Mouse (Mus musculus): ENCODE measurements around the gene Ugp2. TPM values are rescaled to one million over a fixed set of nuclear protein-coding genes. Genes with fewer than 3 reads are reported as not detected.
A peak's percentile ranks its signal among the peaks of the same experiment; 100 is the strongest.

Ugp2 gene
- 3.7 TPM in 2 replicates for polyA plus RNA-seq (2012; rRNA removed)

DNA sequence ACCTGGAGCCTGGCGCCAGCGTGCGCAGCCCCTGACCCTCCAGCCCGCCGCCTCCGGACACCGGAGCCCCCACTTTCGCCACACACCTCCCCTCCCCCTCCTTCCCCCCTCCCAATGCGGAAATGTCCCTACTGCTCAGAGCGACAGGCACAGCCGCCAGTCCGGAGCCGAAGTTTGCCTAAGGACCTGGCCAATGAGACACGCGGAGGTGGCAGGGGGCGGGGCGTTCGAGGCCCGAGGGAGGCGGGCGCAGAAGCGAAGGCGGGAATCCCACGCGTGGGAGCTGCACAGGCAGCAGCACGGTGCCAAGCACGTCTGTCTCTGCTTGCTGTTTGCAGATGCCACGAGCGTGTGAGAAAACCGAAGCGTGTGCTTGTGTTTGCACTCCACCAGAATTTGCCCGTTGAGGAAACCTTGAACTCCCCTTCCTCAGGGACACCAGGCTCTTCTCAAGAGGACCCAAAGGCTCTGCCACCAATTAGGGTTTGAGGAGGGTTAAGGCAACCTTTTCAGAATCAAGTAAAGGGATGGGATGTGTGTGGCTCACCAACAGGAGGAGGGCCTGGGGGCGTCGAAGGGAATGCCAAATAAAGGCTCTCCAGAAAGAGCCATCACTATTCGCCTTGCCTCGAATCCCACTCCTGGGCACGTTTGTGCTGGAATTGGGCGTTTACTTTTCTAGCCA, at the start of gene Ugp2:
Gene Ugp2, minus strand, starts transcription at position 80 of the 685 bp plus-strand sequence.
- Histone ChIP-seq H3K4me3 (ENCODE audit: control insufficient read depth, insufficient read depth, low read length) (peak within 1 kb of the TSS; percentile 83), H3K27me3 (ENCODE audit: control insufficient read depth, insufficient read depth, low read length) (no peaks in the 10 kb centered on the region), H3K36me3 (ENCODE audit: control insufficient read depth, insufficient read depth, low read length) (no peaks in the 10 kb centered on the region), H3K4me1 (replicated peaks; ENCODE audit: control insufficient read depth, insufficient read depth, low read length) (peaks cover 3% of the 10 kb centered on the region; the same call in 1 of the 2 replicates), H3K27ac (ENCODE audit: control insufficient read depth, insufficient read depth, low read length) (no peak within 1 kb of the TSS)
- WGBS = 10% methylated on average over 38 of the region's 38 CpGs
- DNase-seq = peak; percentile 99
- 0 out of 2 replicates have a peak, but pooled peaks have one; percentile 37 for TF ChIP-seq CTCF (IDR thresholded peaks at IDR 0.05; ENCODE audit: borderline replicate concordance, control insufficient read depth, extremely low read depth, insufficient read depth, low read length, poor library complexity)
- TF ChIP-seq POLR2A (IDR thresholded peaks at IDR 0.05; ENCODE audit: control insufficient read depth, extremely low read depth, insufficient read depth, low read length, poor library complexity) = peak; percentile 61

DNA sequence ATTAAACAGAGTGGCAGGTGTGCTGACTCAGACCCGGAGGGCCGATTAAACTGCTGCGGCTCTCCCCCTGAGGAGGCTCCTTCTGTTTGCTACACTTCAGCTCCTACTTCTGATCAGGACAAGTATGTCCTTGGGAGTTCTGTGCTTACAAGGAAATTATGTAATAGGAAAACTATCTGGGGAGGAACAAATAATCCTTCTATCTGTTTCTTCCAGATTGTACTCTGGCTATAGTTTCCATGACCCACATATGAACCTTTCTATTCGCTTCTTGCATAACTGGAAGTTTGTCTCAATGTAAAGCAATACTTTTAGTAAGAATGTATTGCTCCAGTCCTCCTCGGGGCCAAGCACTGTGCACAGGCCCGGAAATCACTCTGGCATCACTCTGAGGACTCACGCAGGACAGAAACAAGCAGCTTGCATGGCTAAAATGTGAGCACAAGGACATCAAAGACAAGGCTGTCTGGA, 43.9 kb upstream of the Ugp2 start:
- H3K4me1 ChIP-seq (replicated peaks; ENCODE audit: control insufficient read depth, insufficient read depth, low read length) = peaks cover 2% of the 10 kb centered on the region; the same call in 1 of the 2 replicates
- no peaks in the 10 kb centered on the region for H3K36me3 ChIP-seq (ENCODE audit: control insufficient read depth, insufficient read depth, low read length)
- DNase-seq = peak; percentile 34
- H3K4me3 ChIP-seq (ENCODE audit: control insufficient read depth, insufficient read depth, low read length) = no peak overlapping the region
- no peak overlapping the region for H3K27ac ChIP-seq (ENCODE audit: control insufficient read depth, insufficient read depth, low read length)
- no peak for TF ChIP-seq CTCF (IDR thresholded peaks at IDR 0.05; ENCODE audit: borderline replicate concordance, control insufficient read depth, extremely low read depth, insufficient read depth, low read length, poor library complexity)
- no peak for TF ChIP-seq POLR2A (IDR thresholded peaks at IDR 0.05; ENCODE audit: control insufficient read depth, extremely low read depth, insufficient read depth, low read length, poor library complexity)
- no peaks in the 10 kb centered on the region for H3K27me3 ChIP-seq (ENCODE audit: control insufficient read depth, insufficient read depth, low read length)
- WGBS = 72% methylated on average over 7 of the region's 7 CpGs

DNA sequence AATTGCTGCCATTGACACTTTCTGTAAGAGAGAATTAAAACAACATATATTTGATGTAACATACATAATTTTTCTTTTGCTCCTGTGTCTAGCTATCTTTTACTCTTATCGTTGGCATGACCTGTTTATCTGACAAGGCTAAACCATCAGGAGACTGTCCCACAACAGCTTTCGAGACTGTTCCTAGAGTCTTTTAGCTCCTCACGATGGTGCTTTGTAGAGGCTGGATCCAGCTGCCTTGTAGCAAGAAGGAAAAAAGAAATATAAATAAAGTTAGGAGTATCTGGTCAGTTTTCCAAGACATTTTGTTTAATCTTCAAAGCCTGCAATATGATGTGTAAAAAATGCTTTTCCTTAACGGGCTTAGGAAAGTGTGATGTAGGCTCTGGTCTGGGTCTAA, 35.7 kb upstream of the Ugp2 start:
- Histone ChIP-seq H3K4me1 (replicated peaks; ENCODE audit: control insufficient read depth, insufficient read depth, low read length) (no peaks in the 10 kb centered on the region), H3K36me3 (ENCODE audit: control insufficient read depth, insufficient read depth, low read length) (no peaks in the 10 kb centered on the region), H3K4me3 (ENCODE audit: control insufficient read depth, insufficient read depth, low read length) (no peak overlapping the region), H3K27ac (ENCODE audit: control insufficient read depth, insufficient read depth, low read length) (no peak overlapping the region), H3K27me3 (ENCODE audit: control insufficient read depth, insufficient read depth, low read length) (no peaks in the 10 kb centered on the region)
- TF ChIP-seq POLR2A (IDR thresholded peaks at IDR 0.05; ENCODE audit: control insufficient read depth, extremely low read depth, insufficient read depth, low read length, poor library complexity) = no peak
- no peak for TF ChIP-seq CTCF (IDR thresholded peaks at IDR 0.05; ENCODE audit: borderline replicate concordance, control insufficient read depth, extremely low read depth, insufficient read depth, low read length, poor library complexity)
- WGBS = 96% methylated on average over 4 of the region's 4 CpGs
- no peak for DNase-seq

DNA sequence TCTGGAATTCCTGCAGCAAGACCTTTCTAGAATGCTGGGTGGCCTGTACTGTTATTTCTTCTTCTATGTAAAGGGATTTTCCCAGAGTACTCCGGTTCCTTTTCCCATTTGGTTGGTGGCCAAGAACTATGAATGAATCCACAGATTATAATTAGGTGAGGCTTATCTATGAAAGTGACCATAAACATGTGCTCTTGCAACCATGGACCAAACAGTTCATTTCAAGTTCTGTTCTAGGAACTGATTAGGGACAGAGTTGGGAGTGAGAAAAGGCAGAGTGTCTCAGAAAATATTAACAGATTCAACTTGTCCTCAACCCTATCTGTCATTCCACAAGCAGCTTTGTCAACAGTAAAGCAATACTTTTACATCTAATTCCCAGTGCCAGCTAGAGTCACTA, 35.1 kb upstream of the Ugp2 start:
- no peak for TF ChIP-seq POLR2A (IDR thresholded peaks at IDR 0.05; ENCODE audit: control insufficient read depth, extremely low read depth, insufficient read depth, low read length, poor library complexity)
- no peak for TF ChIP-seq CTCF (IDR thresholded peaks at IDR 0.05; ENCODE audit: borderline replicate concordance, control insufficient read depth, extremely low read depth, insufficient read depth, low read length, poor library complexity)
- H3K4me3 ChIP-seq (ENCODE audit: control insufficient read depth, insufficient read depth, low read length) = no peak overlapping the region
- DNase-seq = no peak
- H3K36me3 ChIP-seq (ENCODE audit: control insufficient read depth, insufficient read depth, low read length) = no peaks in the 10 kb centered on the region
- no peak overlapping the region for H3K27ac ChIP-seq (ENCODE audit: control insufficient read depth, insufficient read depth, low read length)
- no peaks in the 10 kb centered on the region for H3K4me1 ChIP-seq (replicated peaks; ENCODE audit: control insufficient read depth, insufficient read depth, low read length)
- 87% methylated on average over 1 of the region's 1 CpGs for WGBS
- H3K27me3 ChIP-seq (ENCODE audit: control insufficient read depth, insufficient read depth, low read length) = no peaks in the 10 kb centered on the region

DNA sequence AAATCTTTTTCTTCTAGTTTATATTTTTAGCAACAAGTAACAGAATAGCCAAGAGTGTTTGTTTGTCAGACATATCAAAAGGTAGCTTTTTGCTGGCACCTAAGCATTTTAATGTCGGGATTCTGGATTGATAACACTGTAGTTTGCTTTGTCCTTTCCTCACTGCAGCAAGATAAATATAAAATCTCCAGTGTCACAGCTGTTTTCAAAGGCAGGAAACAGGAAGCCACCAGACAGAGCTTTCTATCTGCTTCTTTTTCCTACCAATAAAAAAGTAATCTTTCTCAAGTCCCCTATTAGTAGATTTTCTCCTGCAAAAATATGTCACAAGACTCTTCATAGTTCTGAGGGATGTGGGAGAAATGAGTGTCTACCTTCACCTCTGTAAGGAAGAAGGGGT, 32.9 kb upstream of the Ugp2 start:
- Histone ChIP-seq H3K27ac (ENCODE audit: control insufficient read depth, insufficient read depth, low read length) (no peak overlapping the region), H3K4me3 (ENCODE audit: control insufficient read depth, insufficient read depth, low read length) (no peak overlapping the region), H3K27me3 (ENCODE audit: control insufficient read depth, insufficient read depth, low read length) (no peaks in the 10 kb centered on the region), H3K36me3 (ENCODE audit: control insufficient read depth, insufficient read depth, low read length) (no peaks in the 10 kb centered on the region), H3K4me1 (replicated peaks; ENCODE audit: control insufficient read depth, insufficient read depth, low read length) (no peaks in the 10 kb centered on the region)
- TF ChIP-seq CTCF (IDR thresholded peaks at IDR 0.05; ENCODE audit: borderline replicate concordance, control insufficient read depth, extremely low read depth, insufficient read depth, low read length, poor library complexity) (no peak), POLR2A (IDR thresholded peaks at IDR 0.05; ENCODE audit: control insufficient read depth, extremely low read depth, insufficient read depth, low read length, poor library complexity) (no peak)
- WGBS = 2% methylated on average over 1 of the region's 1 CpGs
- DNase-seq = peak; percentile 4

DNA sequence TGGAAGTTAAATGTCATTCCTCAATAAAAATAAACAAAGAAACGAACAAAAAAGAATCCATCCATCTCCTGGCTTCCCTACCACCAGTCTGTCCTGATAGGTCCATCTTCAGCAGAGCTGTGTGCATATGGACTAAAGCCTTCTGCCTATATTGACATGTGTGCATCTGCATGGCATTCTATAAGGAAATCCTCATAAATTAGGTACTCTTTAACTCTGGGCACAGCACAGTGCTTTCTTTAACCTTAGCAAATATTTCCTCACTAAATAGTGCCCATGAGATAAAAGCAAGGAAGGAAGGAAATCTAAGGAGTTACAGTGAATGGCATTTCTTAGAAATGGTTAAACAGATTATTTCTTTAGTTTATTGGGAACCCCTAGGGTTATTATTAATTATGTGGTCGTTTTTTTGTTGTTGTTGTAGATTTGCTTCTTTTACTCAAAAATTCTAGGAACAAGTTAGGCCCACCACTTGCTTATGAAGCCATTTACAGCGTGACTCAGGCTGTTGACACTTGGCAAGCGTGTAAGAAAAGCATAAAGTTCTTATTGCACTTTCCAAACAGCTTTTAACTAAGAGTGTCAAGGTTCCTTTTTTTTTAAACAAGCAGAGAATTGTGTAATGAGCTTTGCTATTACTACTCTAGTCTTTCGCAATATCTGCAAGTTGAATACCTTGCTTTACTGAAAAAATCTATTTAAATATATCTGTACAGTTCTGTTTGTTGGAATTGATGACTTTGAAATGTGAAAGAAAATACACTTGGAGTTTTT, 31.7 kb upstream of the Ugp2 start:
- 74% methylated on average over 5 of the region's 5 CpGs for WGBS
- TF ChIP-seq POLR2A (IDR thresholded peaks at IDR 0.05; ENCODE audit: control insufficient read depth, extremely low read depth, insufficient read depth, low read length, poor library complexity) = no peak
- no peak for TF ChIP-seq CTCF (IDR thresholded peaks at IDR 0.05; ENCODE audit: borderline replicate concordance, control insufficient read depth, extremely low read depth, insufficient read depth, low read length, poor library complexity)
- no peaks in the 10 kb centered on the region for H3K36me3 ChIP-seq (ENCODE audit: control insufficient read depth, insufficient read depth, low read length)
- no peak for DNase-seq
- no peaks in the 10 kb centered on the region for H3K4me1 ChIP-seq (replicated peaks; ENCODE audit: control insufficient read depth, insufficient read depth, low read length)
- H3K27ac ChIP-seq (ENCODE audit: control insufficient read depth, insufficient read depth, low read length) = no peak overlapping the region
- H3K4me3 ChIP-seq (ENCODE audit: control insufficient read depth, insufficient read depth, low read length) = no peak overlapping the region
- H3K27me3 ChIP-seq (ENCODE audit: control insufficient read depth, insufficient read depth, low read length) = no peaks in the 10 kb centered on the region

Data from thymus, adult 2 months (tissue).